Mouse (Mus musculus): Measurements from ENCODE around the gene Myo10. TPM values are rescaled to one million over a fixed set of nuclear protein-coding genes. Genes with fewer than 3 reads are reported as not detected.

Gene Myo10
- polyA plus RNA-seq, 1 experiment from 2014 or later: 25.8 TPM

GRCm38 (mm10) chr15:25695883-25696282 is 73.6 kb downstream of the Myo10 start:
- Histone ChIP-seq H3K4me1 (replicated peaks; ENCODE audit: insufficient read depth, low read length) (peaks cover 18% of the 10 kb centered on the region; the same call in 1 of the 2 replicates), H3K27me3 (ENCODE audit: insufficient read depth, low read length) (no peaks in the 10 kb centered on the region), H3K36me3 (ENCODE audit: insufficient read depth, low read length) (0 out of 2 replicates have a peak, but pooled peaks cover 3% of the 10 kb centered on the region), H3K27ac (no peak overlapping the region), H3K9me3 (replicated peaks; ENCODE audit: low read length) (no peaks in the 10 kb centered on the region), H3K4me3 (replicated peaks; ENCODE audit: low read depth, low read length) (no peak overlapping the region), H3K9ac (ENCODE audit: low read depth, low read length) (no peak overlapping the region), H3K4me2 (ENCODE audit: low read length) (no peak overlapping the region)
- WGBS: 79% methylated on average over 7 of the region's 7 CpGs
- DNase-seq (ENCODE audit: low spot score) (no peak), ATAC-seq (replicated peaks; ENCODE audit: low FRiP score, low read depth) (no peak)
- no peak for TF ChIP-seq CTCF (IDR thresholded peaks at IDR 0.05; ENCODE audit: low read depth)

GRCm38 (mm10) chr15:25696660-25697059 is 74.3 kb downstream of the Myo10 start:
- WGBS: 94% methylated on average over 6 of the region's 6 CpGs
- H3K9me3 ChIP-seq (replicated peaks; ENCODE audit: low read length): no peaks in the 10 kb centered on the region
- no peaks in the 10 kb centered on the region for H3K27me3 ChIP-seq (ENCODE audit: insufficient read depth, low read length)
- no peak overlapping the region for H3K4me3 ChIP-seq (replicated peaks; ENCODE audit: low read depth, low read length)
- no peak overlapping the region for H3K27ac ChIP-seq
- ATAC-seq (replicated peaks; ENCODE audit: low FRiP score, low read depth) (no peak), DNase-seq (ENCODE audit: low spot score) (no peak)
- peaks cover 15% of the 10 kb centered on the region; the same call in 1 of the 2 replicates for H3K4me1 ChIP-seq (replicated peaks; ENCODE audit: insufficient read depth, low read length)
- no peak overlapping the region for H3K4me2 ChIP-seq (ENCODE audit: low read length)
- no peak for TF ChIP-seq CTCF (IDR thresholded peaks at IDR 0.05; ENCODE audit: low read depth)
- 0 out of 2 replicates have a peak, but pooled peaks cover 3% of the 10 kb centered on the region for H3K36me3 ChIP-seq (ENCODE audit: insufficient read depth, low read length)
- no peak overlapping the region for H3K9ac ChIP-seq (ENCODE audit: low read depth, low read length)

GRCm38 (mm10) chr15:25699032-25699557 is 76.8 kb downstream of the Myo10 start:
- Histone ChIP-seq H3K4me3 (replicated peaks; ENCODE audit: low read depth, low read length) (no peak overlapping the region), H3K4me1 (replicated peaks; ENCODE audit: insufficient read depth, low read length) (peaks cover under 1% of the 10 kb centered on the region; the same call in 1 of the 2 replicates), H3K4me2 (ENCODE audit: low read length) (no peak overlapping the region), H3K27ac (no peak overlapping the region), H3K27me3 (ENCODE audit: insufficient read depth, low read length) (no peaks in the 10 kb centered on the region), H3K36me3 (ENCODE audit: insufficient read depth, low read length) (0 out of 2 replicates have a peak, but pooled peaks cover 3% of the 10 kb centered on the region), H3K9me3 (replicated peaks; ENCODE audit: low read length) (no peaks in the 10 kb centered on the region), H3K9ac (ENCODE audit: low read depth, low read length) (no peak overlapping the region)
- ATAC-seq (replicated peaks; ENCODE audit: low FRiP score, low read depth) (no peak), DNase-seq (ENCODE audit: low spot score) (no peak)
- TF ChIP-seq CTCF (IDR thresholded peaks at IDR 0.05; ENCODE audit: low read depth): no peak
- WGBS: 66% methylated on average over 4 of the region's 4 CpGs

- over 99% methylated on average over 5 of the region's 5 CpGs for WGBS
- no peak for ATAC-seq (replicated peaks; ENCODE audit: low FRiP score, low read depth)
Measured at GRCm38 (mm10) chr15:25702602-25703001, 80.3 kb downstream of the Myo10 start.

GRCm38 (mm10) chr15:25704809-25705585 is 82.7 kb downstream of the Myo10 start:
- ATAC-seq (replicated peaks; ENCODE audit: low FRiP score, low read depth): no peak
- 82% methylated on average over 11 of the region's 11 CpGs for WGBS
- Histone ChIP-seq H3K27ac (no peak overlapping the region), H3K27me3 (ENCODE audit: insufficient read depth, low read length) (no peaks in the 10 kb centered on the region), H3K9ac (ENCODE audit: low read depth, low read length) (no peak overlapping the region), H3K4me1 (replicated peaks; ENCODE audit: insufficient read depth, low read length) (no peaks in the 10 kb centered on the region), H3K9me3 (replicated peaks; ENCODE audit: low read length) (no peaks in the 10 kb centered on the region), H3K4me2 (ENCODE audit: low read length) (no peak overlapping the region), H3K36me3 (ENCODE audit: insufficient read depth, low read length) (0 out of 2 replicates have a peak, but pooled peaks cover 11% of the 10 kb centered on the region), H3K4me3 (replicated peaks; ENCODE audit: low read depth, low read length) (no peak overlapping the region)
- no peak for TF ChIP-seq CTCF (IDR thresholded peaks at IDR 0.05; ENCODE audit: low read depth)
- DNase-seq (ENCODE audit: low spot score): no peak

More at GRCm38 (mm10) chr15:25702602-25703001, 80.3 kb downstream of the Myo10 start:
- H3K4me2 ChIP-seq (ENCODE audit: low read length): no peak overlapping the region
- no peaks in the 10 kb centered on the region for H3K27me3 ChIP-seq (ENCODE audit: insufficient read depth, low read length)
- no peak for DNase-seq (ENCODE audit: low spot score)
- H3K9ac ChIP-seq (ENCODE audit: low read depth, low read length): no peak overlapping the region
- H3K9me3 ChIP-seq (replicated peaks; ENCODE audit: low read length): no peaks in the 10 kb centered on the region
- no peak overlapping the region for H3K4me3 ChIP-seq (replicated peaks; ENCODE audit: low read depth, low read length)
- H3K4me1 ChIP-seq (replicated peaks; ENCODE audit: insufficient read depth, low read length): no peaks in the 10 kb centered on the region; the same call in 1 of the 2 replicates
- no peak overlapping the region for H3K27ac ChIP-seq
- 0 out of 2 replicates have a peak, but pooled peaks cover 11% of the 10 kb centered on the region for H3K36me3 ChIP-seq (ENCODE audit: insufficient read depth, low read length)
- TF ChIP-seq CTCF (IDR thresholded peaks at IDR 0.05; ENCODE audit: low read depth): no peak

- Histone ChIP-seq H3K27ac (no peak overlapping the region), H3K4me1 (replicated peaks; ENCODE audit: insufficient read depth, low read length) (no peaks in the 10 kb centered on the region), H3K4me2 (ENCODE audit: low read length) (no peak overlapping the region), H3K9me3 (replicated peaks; ENCODE audit: low read length) (no peaks in the 10 kb centered on the region), H3K36me3 (ENCODE audit: insufficient read depth, low read length) (0 out of 2 replicates have a peak, but pooled peaks cover 8% of the 10 kb centered on the region), H3K27me3 (ENCODE audit: insufficient read depth, low read length) (no peaks in the 10 kb centered on the region), H3K9ac (ENCODE audit: low read depth, low read length) (no peak overlapping the region), H3K4me3 (replicated peaks; ENCODE audit: low read depth, low read length) (no peak overlapping the region)
- WGBS: 55% methylated on average over 19 of the region's 19 CpGs
- ATAC-seq (replicated peaks; ENCODE audit: low FRiP score, low read depth): no peak
- no peak for TF ChIP-seq CTCF (IDR thresholded peaks at IDR 0.05; ENCODE audit: low read depth)
- no peak for DNase-seq (ENCODE audit: low spot score)
Measured at GRCm38 (mm10) chr15:25706874-25707554, 84.7 kb downstream of the Myo10 start.
